Mouse (Mus musculus): ENCODE measurements at regions not wholly inside any gene's neighbourhood (a gene's known extent, or its start where the extent isn't known, plus 50 kb on each side); places are given as distances from the start of the nearest gene placed in this dataset.
"Not testable (repeated sequence)": the region's sequence is repeated elsewhere in the genome, so short reads cannot be mapped to it uniquely, and the experiment has no call there.

DNA sequence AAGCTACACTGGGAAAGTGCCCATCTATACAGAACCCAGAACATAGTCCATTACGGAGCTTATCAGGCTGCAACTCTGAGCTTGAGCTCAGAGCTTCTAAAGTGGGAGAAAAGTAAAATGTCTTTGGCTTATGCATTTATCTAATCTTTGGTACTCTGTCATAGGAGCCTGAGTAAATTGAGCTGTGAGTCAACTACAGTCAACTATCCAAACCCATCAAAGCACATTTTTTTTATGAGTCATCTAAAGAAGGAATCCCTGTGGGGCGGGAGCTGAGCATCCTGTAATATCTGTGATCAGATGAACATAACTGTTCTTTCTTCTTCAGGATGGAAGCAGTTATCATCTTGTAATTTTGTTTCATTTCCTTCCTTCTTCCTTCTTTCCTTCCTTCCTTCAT lies 323.1 kb downstream of the Trib2 start:
- H3K27ac ChIP-seq (ENCODE audit: insufficient read depth, low read depth, low read length), result no peak overlapping the region
- no peak for TF ChIP-seq CTCF (IDR thresholded peaks at IDR 0.05; ENCODE audit: low read depth, low read length)

DNA sequence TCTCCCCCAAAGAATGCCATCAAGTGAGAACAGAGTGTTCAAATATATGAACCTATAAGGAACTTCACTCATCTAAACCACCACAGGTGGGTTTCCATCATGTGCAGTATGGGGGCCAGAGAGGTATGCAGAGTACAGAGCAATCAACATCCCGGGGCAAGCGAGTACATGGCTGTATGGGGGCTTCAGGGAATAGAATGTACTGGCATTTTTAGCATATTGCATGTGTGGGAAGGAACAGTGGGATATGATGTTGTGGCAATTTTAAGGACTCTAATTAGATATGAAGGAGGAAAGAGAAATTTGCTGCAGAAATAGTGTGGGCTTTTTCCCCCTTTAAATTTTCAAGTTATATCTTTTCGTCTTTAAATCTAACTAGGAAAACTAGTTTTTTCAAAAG lies 344.0 kb downstream of the Trib2 start:
- TF ChIP-seq POLR2A (IDR thresholded peaks at IDR 0.05; ENCODE audit: borderline replicate concordance, low read depth, low read length), result no peak
- no peak for TF ChIP-seq CTCF (IDR thresholded peaks at IDR 0.05; ENCODE audit: low read depth, low read length)
- H3K27ac ChIP-seq (ENCODE audit: insufficient read depth, low read depth, low read length), result no peak overlapping the region
- no peaks in the 10 kb centered on the region for H3K4me1 ChIP-seq (ENCODE audit: control insufficient read depth, insufficient read depth, low read length)
- H3K4me3 ChIP-seq (ENCODE audit: insufficient read depth, low read length), result no peak overlapping the region

More for the DNA sequence above, 323.1 kb downstream of the Trib2 start:
- Histone ChIP-seq H3K4me3 (ENCODE audit: insufficient read depth, low read length) (no peak overlapping the region), H3K4me1 (ENCODE audit: control insufficient read depth, insufficient read depth, low read length) (no peaks in the 10 kb centered on the region)

DNA sequence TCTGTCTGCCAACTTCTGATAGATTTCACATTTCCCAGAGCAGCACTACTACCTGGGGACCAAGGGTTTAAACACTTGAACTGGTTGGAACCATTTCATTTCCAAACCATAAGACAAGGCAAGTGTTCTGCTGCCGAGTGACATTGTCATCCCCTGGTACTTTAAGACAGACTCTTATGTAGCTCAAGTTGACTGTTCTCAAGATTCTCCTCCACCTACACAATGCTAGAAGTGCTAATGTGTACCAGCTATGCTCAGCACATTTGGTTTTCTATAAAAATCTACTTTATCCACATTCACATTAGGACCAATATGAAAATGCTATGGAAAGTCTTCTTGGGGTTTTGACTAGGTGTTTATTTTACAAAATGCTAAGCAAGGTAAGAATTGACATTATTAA lies 357.3 kb downstream of the Trib2 start:
- Histone ChIP-seq H3K4me1 (ENCODE audit: control insufficient read depth, insufficient read depth, low read length) (no peaks in the 10 kb centered on the region), H3K27ac (ENCODE audit: insufficient read depth, low read depth, low read length) (no peak overlapping the region), H3K4me3 (ENCODE audit: insufficient read depth, low read length) (no peak overlapping the region)
- TF ChIP-seq POLR2A (IDR thresholded peaks at IDR 0.05; ENCODE audit: borderline replicate concordance, low read depth, low read length) (no peak), CTCF (IDR thresholded peaks at IDR 0.05; ENCODE audit: low read depth, low read length) (no peak)

DNA sequence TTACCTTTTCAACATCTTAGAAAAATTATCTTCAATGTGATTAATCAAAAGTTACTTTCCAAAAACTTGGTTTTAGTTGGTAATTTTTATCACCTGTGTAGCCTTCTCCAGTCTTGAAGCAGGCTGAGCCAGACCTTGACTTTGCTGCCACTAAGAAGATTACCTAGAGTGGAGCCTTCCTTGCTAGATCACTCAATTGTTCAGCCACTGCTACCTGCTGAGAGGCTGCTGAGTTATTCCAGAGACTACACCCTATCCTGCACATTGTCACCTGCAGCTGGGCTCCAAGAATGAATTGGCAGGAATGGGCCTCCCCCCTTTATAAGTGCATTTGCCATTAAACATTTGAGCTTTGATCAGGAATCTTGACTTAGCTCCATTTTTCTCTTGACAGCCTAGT lies 360.4 kb downstream of the Trib2 start:
- H3K27ac ChIP-seq (ENCODE audit: insufficient read depth, low read depth, low read length); H3K4me1 ChIP-seq (ENCODE audit: control insufficient read depth, insufficient read depth, low read length); H3K4me3 ChIP-seq (ENCODE audit: insufficient read depth, low read length): not testable (repeated sequence)

- Histone ChIP-seq H3K4me1 (ENCODE audit: control insufficient read depth, insufficient read depth, low read length) (no peaks in the 10 kb centered on the region), H3K27ac (ENCODE audit: insufficient read depth, low read depth, low read length) (no peak overlapping the region), H3K4me3 (ENCODE audit: insufficient read depth, low read length) (no peak overlapping the region)
- TF ChIP-seq CTCF (IDR thresholded peaks at IDR 0.05; ENCODE audit: low read depth, low read length) (no peak), POLR2A (IDR thresholded peaks at IDR 0.05; ENCODE audit: borderline replicate concordance, low read depth, low read length) (no peak)
Measured at GRCm38 (mm10) chr12:15455744-15456143, 361.0 kb downstream of the Trib2 start.

DNA sequence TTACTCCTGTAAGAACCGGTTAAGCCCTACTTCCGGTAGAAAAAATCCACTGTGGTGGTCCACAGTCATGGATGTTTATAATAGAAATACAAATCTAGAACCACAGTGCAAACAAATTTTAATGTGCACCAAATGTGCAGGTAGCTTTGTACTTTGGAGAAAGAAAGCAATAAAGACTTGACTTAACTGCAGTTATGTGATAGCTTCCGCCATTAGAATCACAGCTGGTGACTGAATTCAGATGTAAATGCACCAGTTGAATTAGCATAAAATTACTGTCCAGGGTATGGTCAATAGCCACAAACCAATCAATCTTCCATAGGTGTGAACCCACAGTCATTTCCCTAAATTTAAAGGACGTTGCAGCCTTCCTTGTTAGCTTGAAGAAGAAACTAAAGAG lies 367.2 kb downstream of the Trib2 start:
- Histone ChIP-seq H3K4me1 (ENCODE audit: control insufficient read depth, insufficient read depth, low read length) (no peaks in the 10 kb centered on the region), H3K4me3 (ENCODE audit: insufficient read depth, low read length) (no peak overlapping the region), H3K27ac (ENCODE audit: insufficient read depth, low read depth, low read length) (no peak overlapping the region)
- TF ChIP-seq CTCF (IDR thresholded peaks at IDR 0.05; ENCODE audit: low read depth, low read length), result no peak
- TF ChIP-seq POLR2A (IDR thresholded peaks at IDR 0.05; ENCODE audit: borderline replicate concordance, low read depth, low read length), result no peak

DNA sequence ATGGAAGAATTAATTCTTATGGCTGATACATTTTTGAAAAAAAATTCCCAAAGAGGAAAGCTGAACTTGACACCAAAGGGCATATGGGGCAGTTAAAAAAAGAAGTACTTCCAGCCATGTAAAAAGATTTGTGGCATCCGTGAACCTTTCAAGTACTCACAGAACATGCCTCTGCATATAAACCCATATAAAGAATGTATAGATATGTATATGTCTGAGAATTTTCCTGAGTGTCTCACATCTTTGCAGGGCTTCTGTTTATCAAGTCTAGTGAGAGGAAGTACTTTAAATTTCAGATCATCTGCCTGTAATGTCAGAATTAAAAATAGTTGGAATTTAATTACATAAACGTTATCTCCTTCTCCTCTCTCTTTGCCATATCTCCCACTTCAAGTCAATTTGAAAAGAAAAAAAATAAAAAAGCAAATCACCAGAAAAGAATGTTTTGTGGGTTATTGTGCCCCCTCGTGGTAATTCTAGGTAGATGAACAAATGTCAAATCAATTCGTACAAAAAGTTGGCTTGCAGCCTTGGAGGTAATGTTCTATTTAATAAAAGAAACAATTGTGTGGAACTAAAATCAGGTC lies 400.4 kb downstream of the Trib2 start:
- Histone ChIP-seq H3K4me1 (ENCODE audit: control insufficient read depth, insufficient read depth, low read length) (no peaks in the 10 kb centered on the region), H3K4me3 (ENCODE audit: insufficient read depth, low read length) (no peak overlapping the region), H3K27ac (ENCODE audit: insufficient read depth, low read depth, low read length) (no peak overlapping the region)
- TF ChIP-seq CTCF (IDR thresholded peaks at IDR 0.05; ENCODE audit: low read depth, low read length), result no peak
- TF ChIP-seq POLR2A (IDR thresholded peaks at IDR 0.05; ENCODE audit: borderline replicate concordance, low read depth, low read length), result no peak

- no peak overlapping the region for H3K4me3 ChIP-seq (ENCODE audit: insufficient read depth, low read length)
- TF ChIP-seq POLR2A (IDR thresholded peaks at IDR 0.05; ENCODE audit: borderline replicate concordance, low read depth, low read length) (no peak), CTCF (IDR thresholded peaks at IDR 0.05; ENCODE audit: low read depth, low read length) (no peak)
- H3K4me1 ChIP-seq (ENCODE audit: control insufficient read depth, insufficient read depth, low read length), result no peaks in the 10 kb centered on the region
- H3K27ac ChIP-seq (ENCODE audit: insufficient read depth, low read depth, low read length), result no peak overlapping the region
Measured at GRCm38 (mm10) chr12:15410419-15410818, 406.3 kb downstream of the Trib2 start.

- not testable (repeated sequence) for H3K4me1 ChIP-seq (ENCODE audit: control insufficient read depth, insufficient read depth, low read length); H3K27ac ChIP-seq (ENCODE audit: insufficient read depth, low read depth, low read length); H3K4me3 ChIP-seq (ENCODE audit: insufficient read depth, low read length)
Measured at GRCm38 (mm10) chr12:15407577-15407976, 409.1 kb downstream of the Trib2 start.

GRCm38 (mm10) chr12:15392641-15393040 lies 424.1 kb downstream of the Trib2 start:
- Histone ChIP-seq H3K4me1 (ENCODE audit: control insufficient read depth, insufficient read depth, low read length) (no peaks in the 10 kb centered on the region), H3K4me3 (ENCODE audit: insufficient read depth, low read length) (no peak overlapping the region), H3K27ac (ENCODE audit: insufficient read depth, low read depth, low read length) (no peak overlapping the region)
- TF ChIP-seq CTCF (IDR thresholded peaks at IDR 0.05; ENCODE audit: low read depth, low read length), result no peak
- TF ChIP-seq POLR2A (IDR thresholded peaks at IDR 0.05; ENCODE audit: borderline replicate concordance, low read depth, low read length), result no peak

DNA sequence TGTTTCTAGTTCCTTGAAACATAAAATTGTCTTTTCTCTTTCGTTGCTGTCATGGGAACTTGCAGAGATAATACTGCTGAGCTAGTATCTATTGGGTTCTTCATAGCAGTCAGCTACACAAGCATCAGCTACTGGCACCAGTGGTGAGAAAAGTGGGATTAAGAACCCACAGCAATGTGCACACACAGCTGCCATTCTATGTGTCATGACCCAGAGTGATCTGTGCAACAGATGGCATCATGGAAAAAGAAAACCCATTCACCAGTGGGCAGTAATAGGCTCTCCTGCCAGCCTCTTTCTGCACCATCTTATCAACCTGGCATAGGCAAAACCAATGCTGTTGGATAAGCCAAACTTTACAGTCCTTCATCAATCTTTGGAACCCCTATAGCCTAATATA lies 428.1 kb downstream of the Trib2 start:
- Histone ChIP-seq H3K4me1 (ENCODE audit: control insufficient read depth, insufficient read depth, low read length) (no peaks in the 10 kb centered on the region), H3K27ac (ENCODE audit: insufficient read depth, low read depth, low read length) (no peak overlapping the region), H3K4me3 (ENCODE audit: insufficient read depth, low read length) (no peak overlapping the region)
- TF ChIP-seq POLR2A (IDR thresholded peaks at IDR 0.05; ENCODE audit: borderline replicate concordance, low read depth, low read length) (no peak), CTCF (IDR thresholded peaks at IDR 0.05; ENCODE audit: low read depth, low read length) (no peak)
